Mouse (Mus musculus) ES-Bruce4 (cell line): ENCODE measurements around the gene Dpep2nb. TPM values are rescaled to one million over a fixed set of nuclear protein-coding genes. Genes with fewer than 3 reads are reported as not detected.
A peak's percentile ranks its signal among the peaks of the same experiment; 100 is the strongest.

Experiments
- H3K27ac ChIP-seq: 2 replicates; pipeline ENCODE4 v1.5.1; 2012; ENCODE audit warnings: low read length, inconsistent platforms; ENCODE audit not compliant: insufficient read depth
- H3K27me3 ChIP-seq: 2 replicates; pipeline ENCODE4 v1.6.1; 2012; ENCODE audit warnings: mild to moderate bottlenecking, low read length, inconsistent platforms; ENCODE audit not compliant: control insufficient read depth, poor library complexity, insufficient read depth, severe bottlenecking
- H3K36me3 ChIP-seq: 2 replicates; pipeline ENCODE4 v1.6.1; 2012; ENCODE audit warnings: inconsistent platforms, mild to moderate bottlenecking, low read length, moderate library complexity; ENCODE audit not compliant: control insufficient read depth, poor library complexity, insufficient read depth, severe bottlenecking
- H3K4me1 ChIP-seq: one replicate; pipeline ENCODE4 v1.8.1; 2011; ENCODE audit warnings: low read length; ENCODE audit not compliant: control insufficient read depth, insufficient read depth
- H3K4me3 ChIP-seq: 2 replicates; pipeline ENCODE4 v1.5.1; 2011; ENCODE audit warnings: low read depth, mild to moderate bottlenecking, low read length
- H3K9ac ChIP-seq: 2 replicates; pipeline ENCODE4 v1.6.1; 2012; ENCODE audit warnings: low read depth, mild to moderate bottlenecking, inconsistent platforms; ENCODE audit not compliant: poor library complexity, severe bottlenecking
- H3K9me3 ChIP-seq: replicated peaks from 2 replicates; pipeline ENCODE4 v1.6.1; 2012; ENCODE audit warnings: mild to moderate bottlenecking, low read length, inconsistent platforms; ENCODE audit not compliant: control insufficient read depth, poor library complexity, insufficient read depth, severe bottlenecking
- CTCF ChIP-seq: IDR thresholded peaks from one replicate; pipeline ENCODE4 v1.8.1; 2011; ENCODE audit warnings: low read depth, low read length
- EP300 ChIP-seq: IDR thresholded peaks from 2 replicates; pipeline ENCODE4 v1.6.1; 2011; ENCODE audit warnings: low read depth, low read length; ENCODE audit not compliant: insufficient read depth
- POLR2A ChIP-seq: IDR thresholded peaks from one replicate; pipeline ENCODE4 v1.8.1; 2011; ENCODE audit warnings: low read length; ENCODE audit not compliant: insufficient read depth
- polyA plus RNA-seq: library from polyadenylated mRNA; stranded (reverse); fragments of >200 nt; gene quantifications from 2 replicates; pipeline ENCODE4 v1.2.4, GENCODE M21; 2011; ENCODE audit warnings: low read depth; ENCODE audit not compliant: missing spikeins, insufficient read depth, insufficient read length

Dpep2nb gene
- polyA plus RNA-seq, 1 experiment: not detected

- Histone ChIP-seq H3K4me1 (peaks cover 10% of the 10 kb centered on the region), H3K27ac (no peak overlapping the region), H3K4me3 (peak overlapping the region; percentile 54), H3K27me3 (no peaks in the 10 kb centered on the region), H3K9me3 (no peaks in the 10 kb centered on the region), H3K9ac (peak overlapping the region; percentile 17; the same call in 1 of the 2 replicates), H3K36me3 (peaks cover 20% of the 10 kb centered on the region)
- TF ChIP-seq POLR2A (no peak), CTCF (no peak), EP300 (no peak)
Measured at GRCm38 (mm10) chr8:105961101-105961500, 44.7 kb downstream of the Dpep2nb start.

- Histone ChIP-seq H3K9ac (no peak overlapping the region), H3K27ac (no peak overlapping the region), H3K9me3 (no peaks in the 10 kb centered on the region), H3K4me3 (no peak overlapping the region), H3K27me3 (no peaks in the 10 kb centered on the region), H3K36me3 (peaks cover 24% of the 10 kb centered on the region), H3K4me1 (peaks cover 8% of the 10 kb centered on the region)
- no peak for TF ChIP-seq POLR2A
- TF ChIP-seq CTCF: no peak
- TF ChIP-seq EP300: no peak
Measured at GRCm38 (mm10) chr8:105959350-105959749, 46.4 kb downstream of the Dpep2nb start.

- peaks cover 39% of the 10 kb centered on the region for H3K36me3 ChIP-seq
- TF ChIP-seq POLR2A (no peak), EP300 (no peak), CTCF (no peak)
- H3K27ac ChIP-seq: no peak overlapping the region
Measured at GRCm38 (mm10) chr8:105957813-105958212, 48.0 kb downstream of the Dpep2nb start.

GRCm38 (mm10) chr8:105956556-105956955 is 49.2 kb downstream of the Dpep2nb start:
- Histone ChIP-seq H3K9ac (no peak overlapping the region), H3K27ac (no peak overlapping the region), H3K4me1 (peaks cover 3% of the 10 kb centered on the region), H3K27me3 (no peaks in the 10 kb centered on the region), H3K4me3 (no peak overlapping the region), H3K9me3 (no peaks in the 10 kb centered on the region), H3K36me3 (peaks cover 51% of the 10 kb centered on the region)
- TF ChIP-seq EP300 (no peak), POLR2A (no peak), CTCF (no peak)

More at GRCm38 (mm10) chr8:105957813-105958212, 48.0 kb downstream of the Dpep2nb start:
- Histone ChIP-seq H3K4me1 (peaks cover 7% of the 10 kb centered on the region), H3K9ac (no peak overlapping the region), H3K27me3 (no peaks in the 10 kb centered on the region), H3K9me3 (no peaks in the 10 kb centered on the region), H3K4me3 (no peak overlapping the region)

GRCm38 (mm10) chr8:105951057-105951659 is 54.6 kb downstream of the Dpep2nb start:
- Histone ChIP-seq H3K4me3 (no peak overlapping the region), H3K27me3 (no peaks in the 10 kb centered on the region), H3K27ac (no peak overlapping the region), H3K9me3 (no peaks in the 10 kb centered on the region), H3K9ac (no peak overlapping the region), H3K36me3 (peaks cover 82% of the 10 kb centered on the region), H3K4me1 (no peaks in the 10 kb centered on the region)
- TF ChIP-seq CTCF: no peak
- no peak for TF ChIP-seq EP300
- no peak for TF ChIP-seq POLR2A

- no peaks in the 10 kb centered on the region for H3K9me3 ChIP-seq
- no peak for TF ChIP-seq POLR2A
- no peak for TF ChIP-seq EP300
- no peak for TF ChIP-seq CTCF
- H3K27me3 ChIP-seq: no peaks in the 10 kb centered on the region
- no peak overlapping the region for H3K27ac ChIP-seq
- no peak overlapping the region for H3K9ac ChIP-seq
- H3K4me1 ChIP-seq: no peaks in the 10 kb centered on the region
- no peak overlapping the region for H3K4me3 ChIP-seq
- peaks cover 94% of the 10 kb centered on the region for H3K36me3 ChIP-seq
Measured at GRCm38 (mm10) chr8:105949350-105949749, 56.4 kb downstream of the Dpep2nb start.

Other genes with a start within 250 kb of the Dpep2nb start
- 6.4 and 7.2 TPM in 2 replicates for gene Gfod2, start 247.3 kb downstream of the Dpep2nb start, polyA plus RNA-seq
- gene Ranbp10, start 178.6 kb downstream of the Dpep2nb start, polyA plus RNA-seq: 17.1 and 18.5 TPM in 2 replicates
- 0.33 TPM in 1 of 2 replicates, not detected in the other for gene Tsnaxip1, start 178.2 kb downstream of the Dpep2nb start, polyA plus RNA-seq
- gene Cenpt, start 152.7 kb downstream of the Dpep2nb start, polyA plus RNA-seq: 86.3 and 97.6 TPM in 2 replicates
- gene Thap11, start 150.8 kb downstream of the Dpep2nb start, polyA plus RNA-seq: 29.6 and 31.0 TPM in 2 replicates
- gene Nutf2, start 145.4 kb downstream of the Dpep2nb start, polyA plus RNA-seq: 29.9 and 30.2 TPM in 2 replicates
- 45.2 and 51.6 TPM in 2 replicates for gene Edc4, start 125.1 kb downstream of the Dpep2nb start, polyA plus RNA-seq
- gene Nrn1l, start 112.4 kb downstream of the Dpep2nb start, polyA plus RNA-seq: 1.1 and 2.7 TPM in 2 replicates
- gene Pskh1, start 105.5 kb downstream of the Dpep2nb start, polyA plus RNA-seq: 27.4 and 31.3 TPM in 2 replicates
- 0.78 and 1.7 TPM in 2 replicates for gene Ctrl, start 72.1 kb downstream of the Dpep2nb start, polyA plus RNA-seq
- 46.1 and 53.1 TPM in 2 replicates for gene Psmb10, start 67.5 kb downstream of the Dpep2nb start, polyA plus RNA-seq
- 2.8 and 3.2 TPM in 2 replicates for gene Lcat, start 62.6 kb downstream of the Dpep2nb start, polyA plus RNA-seq
- 57.1 and 65.1 TPM in 2 replicates for gene Slc12a4, start 39.9 kb downstream of the Dpep2nb start, polyA plus RNA-seq
- 0.47 and 0.48 TPM in 2 replicates for gene Dpep3, start 26.5 kb downstream of the Dpep2nb start, polyA plus RNA-seq
- gene Dus2, start 14.6 kb downstream of the Dpep2nb start, polyA plus RNA-seq: 14.4 and 19.3 TPM in 2 replicates
- 8.7 and 8.8 TPM in 2 replicates for gene Ddx28, start 5.9 kb upstream of the Dpep2nb start, polyA plus RNA-seq
- 68.9 and 78.3 TPM in 2 replicates for gene Nfatc3, start 52.9 kb upstream of the Dpep2nb start, polyA plus RNA-seq
- gene Esrp2, start 131.0 kb upstream of the Dpep2nb start, polyA plus RNA-seq: 10.8 and 13.2 TPM in 2 replicates
- 18.0 and 19.6 TPM in 2 replicates for gene Pla2g15, start 144.4 kb upstream of the Dpep2nb start, polyA plus RNA-seq
- gene Slc7a6, start 162.9 kb upstream of the Dpep2nb start, polyA plus RNA-seq: 75.7 and 82.1 TPM in 2 replicates
- 45.1 and 50.3 TPM in 2 replicates for gene Slc7a6os, start 205.0 kb upstream of the Dpep2nb start, polyA plus RNA-seq
- gene Prmt7, start 205.0 kb upstream of the Dpep2nb start, polyA plus RNA-seq: 88.7 and 107 TPM in 2 replicates